Mouse (Mus musculus) stomach, postnatal 0 days (tissue): ENCODE measurements at regions not wholly inside any gene's neighbourhood (a gene's known extent, or its start where the extent isn't known, plus 50 kb on each side); places are given as distances from the start of the nearest gene placed in this dataset.

ENCODE experiments used
- CTCF ChIP-seq: IDR thresholded peaks from 2 replicates; pipeline ENCODE4 v1.5.1; 2016; ENCODE audit warnings: antibody characterized with exemption, low read depth, mild to moderate bottlenecking, moderate library complexity
- EP300 ChIP-seq: optimal IDR thresholded peaks from 2 replicates; pipeline ENCODE3; 2016; ENCODE audit warnings: antibody characterized with exemption

DNA sequence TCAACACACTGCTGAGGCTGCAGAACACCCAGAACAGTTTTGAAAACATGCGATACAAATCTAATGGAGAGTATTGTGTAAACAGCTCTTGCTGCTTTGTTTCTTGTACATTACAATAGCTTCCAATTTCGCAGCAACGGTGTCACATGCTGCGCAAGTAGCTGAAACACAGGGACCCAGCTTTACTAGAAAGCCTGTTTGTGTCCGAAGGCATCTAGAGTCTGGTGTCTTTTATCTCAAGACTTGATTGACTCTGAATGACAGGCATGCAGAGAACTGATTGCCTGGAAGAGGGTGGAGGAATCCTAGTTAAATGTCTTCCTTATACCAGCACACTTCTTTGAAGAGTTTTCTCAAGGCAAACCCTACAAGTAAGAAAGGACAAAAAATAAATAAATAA, 66.1 kb upstream of the Fgf10 start:
- TF ChIP-seq CTCF = no peak
- TF ChIP-seq EP300 = no peak
